8 mouse cellular contexts compared by ENCODE assay signal in the genomic region with DNA sequence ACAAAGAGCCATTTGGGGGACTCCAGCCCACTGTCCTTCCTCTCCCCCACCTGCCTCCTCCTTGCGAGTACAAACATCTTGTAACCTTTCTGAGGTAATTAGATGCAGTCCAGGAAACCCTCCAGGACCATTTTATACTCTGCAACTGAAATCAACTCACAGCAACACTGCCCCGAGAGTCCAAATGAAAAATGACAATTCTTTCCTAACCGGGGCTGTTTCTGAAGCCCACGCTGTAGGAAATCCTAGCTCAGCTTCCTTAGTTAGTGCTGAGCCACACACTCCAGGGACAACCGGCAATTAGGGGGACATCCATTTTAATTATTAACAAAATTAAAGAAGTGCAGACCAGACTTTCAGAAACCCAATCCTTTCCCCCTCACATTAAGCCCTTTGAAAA.
DNase-seq lines count a peak whose midpoint lies in the region; ATAC-seq lines count a peak whose summit lies in the region.
"Had no signal": no experiment of that assay in that cellular context is flagged by ENCODE, and none has a peak within 500 bp of the region (broad histone marks: within the 10 kb centered on the region; RNA-seq: fewer than 3 reads in every experiment).

No protein-coding gene starts in this region.

- no peaks in the 10 kb centered on the region for H3K27me3 ChIP-seq in lung, embryonic 15.5 days
- no peaks in the 10 kb centered on the region for H3K27me3 ChIP-seq in forebrain, embryonic 14.5 days (replicated peaks; ENCODE audit: control insufficient read depth, insufficient read depth, low read length)
- H3K27me3 ChIP-seq in limb, embryonic 11.5 days (ENCODE audit: control insufficient read depth, insufficient read depth, low read length) = peaks cover 2% of the 10 kb centered on the region; the same call in 1 of the 2 replicates
- no peaks in the 10 kb centered on the region for H3K27me3 ChIP-seq in stomach, embryonic 16.5 days (ENCODE audit: control insufficient read depth, insufficient read depth, low read length)

- H3K27ac ChIP-seq in lung, embryonic 15.5 days = peak overlapping the region; percentile 95
- no peak overlapping the region for H3K27ac ChIP-seq in forebrain, embryonic 14.5 days (ENCODE audit: low read depth, low read length)
- H3K27ac ChIP-seq in limb, embryonic 11.5 days (replicated peaks; ENCODE audit: low read depth, low read length) = no peak overlapping the region
- H3K27ac ChIP-seq in stomach, embryonic 16.5 days (ENCODE audit: low read length) = peak overlapping the region; percentile 65
- H3K27ac ChIP-seq: heart, embryonic 10.5 days had no signal

- WGBS in lung, embryonic 15.5 days = 15% methylated on average over 5 of the region's 5 CpGs
- WGBS in forebrain, embryonic 14.5 days = 25% methylated on average over 5 of the region's 5 CpGs
- WGBS in limb, embryonic 11.5 days = 11% methylated on average over 5 of the region's 5 CpGs
- WGBS in stomach, embryonic 16.5 days = 28% methylated on average over 5 of the region's 5 CpGs

- H3K9ac ChIP-seq in lung, embryonic 15.5 days = peak overlapping the region; percentile 77; the same call in 1 of the 2 replicates
- no peak overlapping the region for H3K9ac ChIP-seq in forebrain, embryonic 14.5 days (ENCODE audit: low read length)
- H3K9ac ChIP-seq in limb, embryonic 11.5 days (ENCODE audit: low read length) = no peak overlapping the region
- peak overlapping the region; percentile 92 for H3K9ac ChIP-seq in stomach, embryonic 16.5 days (ENCODE audit: low read length)

- no peak for DNase-seq in lung, postnatal 14 days
- DNase-seq in forebrain, embryonic 14.5 days (ENCODE audit: low spot score) = peak; percentile 58
- peak; percentile 37 for DNase-seq in limb, embryonic 11.5 days (ENCODE audit: low spot score)
- DNase-seq in cerebellum, adult 11 months = no peak
- no peak for DNase-seq in heart, adult 8-10 months (ENCODE audit: low spot score)

- peak overlapping the region; percentile 72 for H3K4me2 ChIP-seq in lung, embryonic 15.5 days
- H3K4me2 ChIP-seq in forebrain, embryonic 14.5 days (ENCODE audit: low read length) = peak overlapping the region; percentile 79
- H3K4me2 ChIP-seq in limb, embryonic 11.5 days (ENCODE audit: low read depth, severe bottlenecking) = no peak overlapping the region
- peak overlapping the region; percentile 75 for H3K4me2 ChIP-seq in stomach, embryonic 16.5 days (ENCODE audit: low read depth, low read length)

- no peak for ATAC-seq in lung, embryonic 15.5 days (ENCODE audit: borderline replicate concordance, extremely low read depth, low FRiP score, low TSS enrichment)
- ATAC-seq in forebrain, embryonic 14.5 days = no peak
- ATAC-seq in limb, embryonic 11.5 days (ENCODE audit: insufficient number of reproducible peaks, low FRiP score, low TSS enrichment, low read depth) = no peak
- ATAC-seq in stomach, embryonic 16.5 days (ENCODE audit: insufficient read depth, low FRiP score) = no peak

- H3K9me3 ChIP-seq in lung, embryonic 15.5 days = no peaks in the 10 kb centered on the region
- H3K9me3 ChIP-seq in forebrain, embryonic 14.5 days (replicated peaks; ENCODE audit: control insufficient read depth, low read length) = no peaks in the 10 kb centered on the region
- no peaks in the 10 kb centered on the region for H3K9me3 ChIP-seq in limb, embryonic 11.5 days (ENCODE audit: control insufficient read depth, low read length)
- no peaks in the 10 kb centered on the region for H3K9me3 ChIP-seq in stomach, embryonic 16.5 days (replicated peaks; ENCODE audit: control insufficient read depth, low read length)
- H3K9me3 ChIP-seq: heart, embryonic 10.5 days had no signal

- H3K4me1 ChIP-seq in lung, embryonic 15.5 days = peaks cover 66% of the 10 kb centered on the region
- peaks cover 62% of the 10 kb centered on the region for H3K4me1 ChIP-seq in forebrain, embryonic 14.5 days (ENCODE audit: control insufficient read depth, insufficient read depth, low read length)
- peaks cover 37% of the 10 kb centered on the region for H3K4me1 ChIP-seq in limb, embryonic 11.5 days (ENCODE audit: control insufficient read depth, insufficient read depth, low read length)
- H3K4me1 ChIP-seq in stomach, embryonic 16.5 days (ENCODE audit: control insufficient read depth, insufficient read depth, low read length) = peaks cover 48% of the 10 kb centered on the region

- H3K4me3 ChIP-seq in lung, embryonic 15.5 days = peak overlapping the region; percentile 75
- no peak overlapping the region for H3K4me3 ChIP-seq in forebrain, embryonic 14.5 days (ENCODE audit: low read depth, low read length)
- H3K4me3 ChIP-seq in limb, embryonic 11.5 days (ENCODE audit: low read depth, low read length) = no peak overlapping the region
- peak overlapping the region; percentile 77 for H3K4me3 ChIP-seq in stomach, embryonic 16.5 days (replicated peaks; ENCODE audit: low read length)
- H3K4me3 ChIP-seq: heart, embryonic 10.5 days had no signal

- 0 out of 2 replicates have a peak, but pooled peaks cover 7% of the 10 kb centered on the region for H3K36me3 ChIP-seq in lung, embryonic 15.5 days
- peaks cover 7% of the 10 kb centered on the region; the same call in 1 of the 2 replicates for H3K36me3 ChIP-seq in forebrain, embryonic 14.5 days (ENCODE audit: control insufficient read depth, insufficient read depth, low read length)
- H3K36me3 ChIP-seq in limb, embryonic 11.5 days (ENCODE audit: control insufficient read depth, insufficient read depth, low read length) = no peaks in the 10 kb centered on the region
- 0 out of 2 replicates have a peak, but pooled peaks cover 4% of the 10 kb centered on the region for H3K36me3 ChIP-seq in stomach, embryonic 16.5 days (ENCODE audit: control insufficient read depth, insufficient read depth, low read length)

Comparison
In these comparisons a context has a peak if more than half of its experiments do, and no peak if none do; other contexts are left out.
1. H3K27ac ChIP-seq: peak in lung, embryonic 15.5 days (single experiment) and stomach, embryonic 16.5 days (single experiment); none in forebrain, embryonic 14.5 days (single experiment) and limb, embryonic 11.5 days (single experiment).
2. H3K4me3 ChIP-seq: peak in lung, embryonic 15.5 days (single experiment) and stomach, embryonic 16.5 days (single experiment); none in forebrain, embryonic 14.5 days (single experiment) and limb, embryonic 11.5 days (single experiment).
3. H3K9ac ChIP-seq: peak in lung, embryonic 15.5 days (single experiment) and stomach, embryonic 16.5 days (single experiment); none in forebrain, embryonic 14.5 days (single experiment) and limb, embryonic 11.5 days (single experiment).
4. DNase-seq: peak in forebrain, embryonic 14.5 days (single experiment) and limb, embryonic 11.5 days (single experiment); none in lung, postnatal 14 days (single experiment), cerebellum, adult 11 months (single experiment) and heart, adult 8-10 months (single experiment).